Mouse (Mus musculus) stomach, postnatal 0 days (tissue): ENCODE measurements around the gene Heatr4. TPM values are rescaled to one million over a fixed set of nuclear protein-coding genes. Genes with fewer than 3 reads are reported as not detected.
A peak's percentile ranks its signal among the peaks of the same experiment; 100 is the strongest.

Experiments used
- ATAC-seq: fragments of 200-750 bp; cut with Nextera tagmentation; 2 replicates; pipeline ENCODE4 v1.8.0; 2017; ENCODE audit not compliant: low FRiP score, low TSS enrichment
- DNase-seq: peaks from one replicate; pipeline ENCODE4 v3.0.0-alpha.2; 2016; ENCODE audit warnings: low spot score
- H3K27ac ChIP-seq: fragments of 300-500 bp; sonication (generic); replicated peaks from 2 replicates; pipeline ENCODE4 v1.5.1; 2014; ENCODE audit warnings: mild to moderate bottlenecking, control low read depth
- H3K27me3 ChIP-seq: fragments of 300-500 bp; sonication (generic); 2 replicates; pipeline ENCODE4 v1.6.1; 2014; ENCODE audit warnings: low read length; ENCODE audit not compliant: control insufficient read depth, insufficient read depth
- H3K36me3 ChIP-seq: fragments of 300-500 bp; sonication (generic); 2 replicates; pipeline ENCODE4 v1.6.1; 2014; ENCODE audit warnings: low read length, mixed read lengths; ENCODE audit not compliant: control insufficient read depth, insufficient read depth
- H3K4me1 ChIP-seq: fragments of 300-500 bp; sonication (generic); replicated peaks from 2 replicates; pipeline ENCODE4 v1.6.1; 2014; ENCODE audit warnings: antibody characterized with exemption; ENCODE audit not compliant: control insufficient read depth, insufficient read depth
- H3K4me2 ChIP-seq: fragments of 300-500 bp; sonication (generic); replicated peaks from 2 replicates; pipeline ENCODE4 v1.6.1; 2014; ENCODE audit warnings: low read depth, mild to moderate bottlenecking, control low read depth, moderate library complexity
- H3K4me3 ChIP-seq: fragments of 300-500 bp; sonication (generic); 2 replicates; pipeline ENCODE4 v1.5.1; 2014; ENCODE audit warnings: low read depth, low read length, control low read depth
- H3K9ac ChIP-seq: fragments of 300-500 bp; sonication (generic); 2 replicates; pipeline ENCODE4 v1.6.1; 2014; ENCODE audit warnings: mild to moderate bottlenecking, low read length, control low read depth, mixed read lengths
- H3K9me3 ChIP-seq: fragments of 300-500 bp; sonication (generic); 2 replicates; pipeline ENCODE4 v1.6.1; 2016; ENCODE audit warnings: low read length; ENCODE audit not compliant: control insufficient read depth
- CTCF ChIP-seq: IDR thresholded peaks from 2 replicates; pipeline ENCODE4 v1.5.1; 2016; ENCODE audit warnings: antibody characterized with exemption, low read depth, mild to moderate bottlenecking, moderate library complexity
- EP300 ChIP-seq: optimal IDR thresholded peaks from 2 replicates; pipeline ENCODE3; 2016; ENCODE audit warnings: antibody characterized with exemption
- WGBS: fragments of 180-500 bp; shearing (Covaris S2); extraction: QIAGEN DNeasy Blood & Tissue Kit; methylation state at CpG from one replicate; pipeline ENCODE4 v1.1.7; 2014; 5-methylcytosine and 5-hydroxymethylcytosine counted together
- polyA plus RNA-seq: library from polyadenylated mRNA; unstranded; fragments of >200 nt; fragmentation: Nextera tagmentation; extraction: Ambion mirVana; gene quantifications from 2 replicates; pipeline ENCODE4 v1.2.1, GENCODE M21; 2015

The Heatr4 gene
- polyA plus RNA-seq, 1 experiment from 2014 or later = not detected

DNA sequence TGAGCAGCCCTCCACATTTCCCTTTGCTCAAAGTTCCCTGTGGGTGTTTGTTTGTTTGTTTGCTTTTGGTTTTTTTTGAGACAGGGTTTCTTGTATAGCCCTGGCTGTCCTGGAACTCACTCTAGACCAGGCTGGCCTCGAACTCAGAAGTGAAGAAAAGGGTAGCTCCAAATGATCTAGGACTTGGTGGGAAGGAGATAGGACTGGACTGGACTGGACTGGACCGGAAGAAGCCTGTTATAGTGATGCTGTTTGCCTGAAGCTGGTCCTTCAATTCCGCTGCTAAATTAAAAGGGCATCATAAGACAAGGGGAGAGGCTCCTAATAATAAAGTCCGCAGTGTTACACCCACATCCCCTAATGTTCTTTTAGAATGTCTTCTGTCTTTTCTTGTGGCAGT lies 3.8 kb upstream of the Heatr4 start:
- TF ChIP-seq CTCF (no peak), EP300 (no peak)
- Histone ChIP-seq H3K4me3 (peak overlapping the region; percentile 60), H3K9me3 (no peaks in the 10 kb centered on the region), H3K4me2 (peak overlapping the region; percentile 60), H3K27me3 (no peaks in the 10 kb centered on the region), H3K4me1 (no peaks in the 10 kb centered on the region), H3K27ac (peak overlapping the region; percentile 97), H3K36me3 (peaks cover 4% of the 10 kb centered on the region; the same call in 1 of the 2 replicates), H3K9ac (peak overlapping the region; percentile 83)
- ATAC-seq = peak; percentile 44; the same call in 1 of the 2 replicates
- 58% methylated on average over 4 of the region's 4 CpGs for WGBS
- no peak for DNase-seq

DNA sequence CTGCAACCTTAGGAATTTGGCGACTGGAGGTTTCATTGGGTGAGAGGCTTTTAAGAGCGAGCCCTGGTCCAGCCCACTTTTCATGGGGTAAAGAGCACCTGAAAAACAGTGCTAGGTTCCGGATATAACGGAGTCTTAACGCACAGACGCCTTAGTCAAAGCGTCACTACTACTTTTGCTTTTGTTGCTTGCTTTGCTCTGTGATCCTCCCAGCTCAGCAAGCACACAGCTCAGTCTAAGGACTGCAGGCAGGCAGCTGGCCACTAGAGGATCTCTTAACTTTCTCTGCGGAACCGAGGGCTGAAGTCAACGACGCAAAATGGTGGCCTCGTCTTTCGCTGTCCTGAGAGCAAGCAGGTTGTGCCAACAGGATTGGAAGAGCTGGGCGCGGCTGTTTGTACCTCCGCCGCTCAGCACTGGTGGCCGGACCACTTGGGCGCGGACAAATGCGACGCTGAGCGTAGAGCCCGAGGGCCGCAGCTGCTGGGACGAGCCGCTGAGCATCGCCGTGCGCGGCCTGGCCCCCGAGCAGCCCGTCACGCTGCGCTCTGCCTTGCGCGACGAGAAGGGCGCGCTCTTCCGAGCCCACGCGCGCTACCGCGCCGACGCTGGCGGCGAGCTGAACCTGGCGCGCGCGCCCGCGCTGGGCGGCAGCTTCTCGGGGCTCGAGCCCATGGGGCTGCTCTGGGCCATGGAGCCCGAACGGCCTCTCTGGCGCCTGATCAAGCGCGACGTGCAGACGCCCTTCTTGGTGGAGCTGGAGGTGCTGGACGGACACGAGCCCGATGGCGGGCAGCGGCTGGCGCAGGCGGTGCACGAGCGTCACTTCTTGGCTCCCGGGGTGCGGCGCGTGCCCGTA lies 3.2 kb upstream of the Heatr4 start, which contains the start of gene Acot2:
TSS of gene Acot2 (plus strand) at position 279 of the 859 bp plus-strand sequence.
- no peak for TF ChIP-seq EP300
- peak; percentile 80 for TF ChIP-seq CTCF
- no peaks in the 10 kb centered on the region for H3K36me3 ChIP-seq
- under 1% methylated on average over 78 of the region's 80 CpGs for WGBS

DNA sequence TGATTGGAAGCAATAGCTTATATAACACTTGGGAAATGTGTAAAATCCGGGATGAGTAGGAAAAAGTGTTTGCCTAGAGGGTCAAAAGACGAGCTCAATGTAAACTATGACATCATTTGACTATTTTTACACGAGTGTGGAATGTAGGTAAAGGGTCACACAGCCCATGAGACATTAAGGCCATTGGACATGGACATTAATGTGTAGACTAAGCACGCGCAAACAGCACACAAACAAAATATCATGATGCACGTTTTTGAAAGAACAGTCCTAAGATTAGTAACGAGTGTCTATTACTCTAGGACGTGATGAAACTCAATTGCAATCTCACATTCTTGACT lies 2.6 kb upstream of the Heatr4 start:
- H3K4me1 ChIP-seq = no peaks in the 10 kb centered on the region
- peak overlapping the region; percentile 83 for H3K9ac ChIP-seq
- DNase-seq = no peak
- 15% methylated on average over 8 of the region's 8 CpGs for WGBS
- H3K27ac ChIP-seq = peak overlapping the region; percentile 97
- H3K4me3 ChIP-seq = peak overlapping the region; percentile 60
- peak; percentile 41 for ATAC-seq
- no peaks in the 10 kb centered on the region for H3K27me3 ChIP-seq
- no peaks in the 10 kb centered on the region for H3K9me3 ChIP-seq
- TF ChIP-seq CTCF = no peak
- no peak for TF ChIP-seq EP300
- no peaks in the 10 kb centered on the region for H3K36me3 ChIP-seq
- H3K4me2 ChIP-seq = peak overlapping the region; percentile 60

More for the DNA sequence above, 3.2 kb upstream of the Heatr4 start, which contains the start of gene Acot2:
- Histone ChIP-seq H3K9ac (peak within 1 kb of the TSS; percentile 83), H3K4me3 (peak within 1 kb of the TSS; percentile 60), H3K4me2 (peak within 1 kb of the TSS; percentile 60), H3K27me3 (no peaks in the 10 kb centered on the region), H3K9me3 (no peaks in the 10 kb centered on the region), H3K27ac (peak within 1 kb of the TSS; percentile 97), H3K4me1 (no peaks in the 10 kb centered on the region)
- DNase-seq (peak; percentile 81), ATAC-seq (peak; percentile 90)

DNA sequence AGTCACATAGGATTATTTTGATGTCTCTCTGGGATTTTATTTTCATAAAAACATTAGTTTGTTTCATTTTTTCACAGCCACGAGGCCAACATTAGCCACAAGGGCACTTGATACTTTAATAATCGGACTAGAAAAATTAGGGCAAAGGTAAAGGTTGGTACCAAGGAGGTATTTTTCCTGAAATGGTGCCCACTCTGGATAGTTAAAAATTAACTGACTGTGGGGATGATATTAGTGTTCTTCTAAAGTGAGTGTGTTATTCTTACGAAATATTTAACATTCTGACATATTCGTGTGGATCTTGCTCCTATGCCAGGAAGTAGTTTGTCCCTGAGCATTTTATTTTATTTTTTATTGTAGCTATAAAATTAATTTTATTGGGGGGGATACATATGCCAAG lies 3.0 kb downstream of the Heatr4 start:
- Histone ChIP-seq H3K4me2 (no peak overlapping the region), H3K4me3 (no peak overlapping the region), H3K27ac (no peak overlapping the region), H3K9me3 (no peaks in the 10 kb centered on the region), H3K9ac (no peak overlapping the region), H3K36me3 (no peaks in the 10 kb centered on the region), H3K27me3 (no peaks in the 10 kb centered on the region), H3K4me1 (no peaks in the 10 kb centered on the region)
- 81% methylated on average over 4 of the region's 4 CpGs for WGBS
- TF ChIP-seq CTCF = no peak
- TF ChIP-seq EP300 = no peak
- no peak for DNase-seq
- no peak for ATAC-seq

DNA sequence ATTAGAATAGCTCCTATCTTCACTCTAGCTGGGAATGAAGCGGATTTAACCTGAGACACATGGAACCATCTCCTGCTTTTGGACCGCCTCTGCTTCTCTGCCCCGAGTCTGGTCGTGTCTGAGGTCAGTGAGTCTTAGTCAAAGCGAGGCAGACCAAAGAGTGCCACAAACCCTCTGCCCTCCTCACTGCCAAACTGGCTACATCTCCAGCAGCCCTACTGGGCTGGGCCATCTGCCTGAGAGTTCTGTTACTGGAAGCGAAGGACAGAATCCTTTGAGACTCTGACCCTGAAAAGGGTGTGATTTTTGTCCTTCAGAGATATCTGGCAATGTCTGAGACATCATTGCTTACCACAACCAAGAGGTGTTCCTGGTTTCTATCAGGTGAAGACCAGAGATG lies 5.8 kb downstream of the Heatr4 start:
- no peak for TF ChIP-seq CTCF
- no peak for TF ChIP-seq EP300
- DNase-seq (no peak), ATAC-seq (no peak)
- 87% methylated on average over 6 of the region's 6 CpGs for WGBS
- no peaks in the 10 kb centered on the region for H3K9me3 ChIP-seq
- H3K36me3 ChIP-seq = no peaks in the 10 kb centered on the region
- no peak overlapping the region for H3K4me3 ChIP-seq
- no peaks in the 10 kb centered on the region for H3K27me3 ChIP-seq
- H3K4me1 ChIP-seq = no peaks in the 10 kb centered on the region
- no peak overlapping the region for H3K4me2 ChIP-seq
- H3K27ac ChIP-seq = no peak overlapping the region
- no peak overlapping the region for H3K9ac ChIP-seq

DNA sequence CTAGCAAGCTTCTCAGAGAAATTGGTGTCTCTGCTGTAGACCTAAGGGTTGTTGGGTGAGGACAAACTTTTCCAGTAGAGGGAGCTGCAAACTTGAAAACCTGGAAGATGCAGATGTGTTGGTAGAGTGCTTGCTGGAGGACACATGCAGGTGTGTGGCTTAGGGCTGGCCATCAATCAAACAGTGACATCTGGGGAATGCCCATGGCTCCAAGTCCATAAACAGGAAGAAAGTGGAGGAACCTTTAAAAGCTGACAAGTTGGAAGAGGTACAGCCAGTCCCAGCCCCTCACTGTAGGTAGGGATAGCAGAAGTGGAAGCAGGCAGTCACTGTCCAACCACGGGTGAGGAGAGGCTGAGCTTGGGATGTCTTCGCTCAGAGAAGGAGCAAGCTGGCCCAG lies 12.5 kb downstream of the Heatr4 start:
- peak; percentile 74 for ATAC-seq
- peak; percentile 48 for DNase-seq
- TF ChIP-seq CTCF = peak; percentile 84
- TF ChIP-seq EP300 = no peak

More for the DNA sequence above, 12.5 kb downstream of the Heatr4 start:
- Histone ChIP-seq H3K4me2 (no peak overlapping the region), H3K36me3 (no peaks in the 10 kb centered on the region), H3K27me3 (no peaks in the 10 kb centered on the region), H3K9me3 (no peaks in the 10 kb centered on the region), H3K27ac (no peak overlapping the region), H3K4me1 (no peaks in the 10 kb centered on the region), H3K4me3 (no peak overlapping the region), H3K9ac (no peak overlapping the region)
- WGBS = 34% methylated on average over 2 of the region's 2 CpGs
